Mouse (Mus musculus): ENCODE results near the gene Cbx5.

Cbx5 gene

GRCm38 (mm10) chr15:103214149-103214548 is 25.5 kb downstream of the Cbx5 start:
- no peak for DNase-seq

- peak; percentile 21 for DNase-seq
These were observed 34.5 kb downstream of the Cbx5 start for GRCm38 (mm10) chr15:103205156-103205555.

GRCm38 (mm10) chr15:103202088-103202793 is 37.4 kb downstream of the Cbx5 start:
- DNase-seq, result no peak

DNA sequence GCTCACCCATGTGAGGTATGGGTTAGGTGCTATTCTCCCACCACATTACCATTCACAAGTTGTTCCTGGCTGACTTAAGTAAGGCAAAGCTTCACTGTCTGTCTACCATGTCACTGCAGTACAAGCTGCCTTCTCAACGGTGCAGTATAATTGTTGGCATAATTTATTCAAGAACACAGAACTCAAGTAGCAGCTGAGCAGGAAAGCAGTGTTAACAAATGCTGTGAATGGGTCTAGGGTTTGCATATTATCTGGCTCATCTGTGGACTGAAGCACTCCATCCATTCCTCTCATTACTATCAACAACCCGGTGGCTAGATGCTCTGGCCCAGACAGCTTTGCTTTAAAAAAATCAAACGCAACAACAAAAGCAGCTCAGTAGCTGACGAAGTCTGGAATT is 41.8 kb downstream of the Cbx5 start:
- DNase-seq, result no peak

- DNase-seq, result no peak
These were observed 42.8 kb downstream of the Cbx5 start for GRCm38 (mm10) chr15:103196835-103197234.

GRCm38 (mm10) chr15:103193606-103194005 is 46.0 kb downstream of the Cbx5 start:
- DNase-seq, result no peak

DNA sequence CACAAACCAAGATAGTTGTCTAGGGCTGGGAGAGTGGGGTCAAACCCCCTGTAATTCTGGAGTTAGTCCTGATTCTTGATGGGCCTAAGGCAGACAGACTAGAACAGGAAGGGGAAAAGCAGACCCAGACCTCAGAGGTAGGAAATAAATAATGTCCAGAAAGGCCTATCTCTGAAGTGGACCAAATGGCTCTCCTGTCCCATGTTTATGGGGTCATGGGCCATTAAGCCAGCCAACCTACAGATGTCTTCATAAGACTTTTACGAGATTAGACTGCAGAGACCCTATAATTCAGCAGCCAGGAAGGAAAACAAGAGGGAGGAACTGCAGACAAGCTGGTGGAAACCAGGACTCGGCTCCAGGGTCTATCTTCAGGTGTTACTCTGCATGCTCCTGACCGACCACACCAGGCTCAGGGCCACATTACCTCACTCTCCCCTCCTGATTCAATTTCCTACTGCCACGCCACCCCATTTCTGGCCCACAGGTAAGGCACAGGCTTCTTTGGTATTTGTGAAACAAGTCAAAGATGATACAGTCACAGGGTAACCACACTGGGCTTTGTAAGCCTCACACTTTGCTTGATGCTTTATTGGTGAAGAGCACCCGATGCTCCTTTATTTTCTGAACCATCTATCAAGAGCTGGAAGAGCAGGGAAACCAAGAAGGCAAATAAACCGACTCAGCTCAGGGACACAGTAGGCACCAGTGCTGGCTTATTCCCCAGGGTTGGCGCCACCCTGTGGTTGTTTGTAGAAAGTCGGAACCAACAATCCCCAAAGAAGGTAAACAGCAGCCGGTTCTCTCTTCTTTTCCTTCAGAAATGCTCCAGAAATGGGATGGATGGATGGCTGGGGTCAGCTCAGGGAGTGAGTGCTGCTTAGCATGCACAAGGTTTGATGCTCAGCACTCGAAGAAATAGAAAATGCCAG is 48.8 kb downstream of the Cbx5 start:
- DNase-seq, result peak; percentile 69

GRCm38 (mm10) chr15:103190083-103190482 is 49.5 kb downstream of the Cbx5 start:
- no peak for DNase-seq

DNA sequence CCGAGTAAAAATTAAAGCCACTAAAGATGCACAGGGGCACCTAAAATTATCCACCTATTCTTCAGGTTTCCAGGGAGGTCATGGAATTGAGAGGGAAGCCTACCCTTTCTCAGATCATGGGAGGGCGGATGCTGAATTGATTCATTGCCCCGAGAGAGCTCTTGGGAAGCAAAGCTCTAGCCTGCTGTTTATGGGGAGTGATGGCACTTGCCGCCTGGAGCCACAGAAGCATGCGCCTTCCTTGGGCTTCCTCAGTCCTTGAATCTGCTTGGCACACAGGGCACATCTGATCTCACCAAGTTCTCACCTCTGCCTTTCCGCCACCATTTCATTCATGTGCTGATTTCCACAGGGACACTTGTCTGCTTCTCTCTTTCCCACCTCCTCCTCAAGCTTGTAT is 51.8 kb downstream of the Cbx5 start:
- DNase-seq, result no peak

GRCm38 (mm10) chr15:103185462-103186198 is 54.0 kb downstream of the Cbx5 start:
- DNase-seq, result peak; percentile 73

DNA sequence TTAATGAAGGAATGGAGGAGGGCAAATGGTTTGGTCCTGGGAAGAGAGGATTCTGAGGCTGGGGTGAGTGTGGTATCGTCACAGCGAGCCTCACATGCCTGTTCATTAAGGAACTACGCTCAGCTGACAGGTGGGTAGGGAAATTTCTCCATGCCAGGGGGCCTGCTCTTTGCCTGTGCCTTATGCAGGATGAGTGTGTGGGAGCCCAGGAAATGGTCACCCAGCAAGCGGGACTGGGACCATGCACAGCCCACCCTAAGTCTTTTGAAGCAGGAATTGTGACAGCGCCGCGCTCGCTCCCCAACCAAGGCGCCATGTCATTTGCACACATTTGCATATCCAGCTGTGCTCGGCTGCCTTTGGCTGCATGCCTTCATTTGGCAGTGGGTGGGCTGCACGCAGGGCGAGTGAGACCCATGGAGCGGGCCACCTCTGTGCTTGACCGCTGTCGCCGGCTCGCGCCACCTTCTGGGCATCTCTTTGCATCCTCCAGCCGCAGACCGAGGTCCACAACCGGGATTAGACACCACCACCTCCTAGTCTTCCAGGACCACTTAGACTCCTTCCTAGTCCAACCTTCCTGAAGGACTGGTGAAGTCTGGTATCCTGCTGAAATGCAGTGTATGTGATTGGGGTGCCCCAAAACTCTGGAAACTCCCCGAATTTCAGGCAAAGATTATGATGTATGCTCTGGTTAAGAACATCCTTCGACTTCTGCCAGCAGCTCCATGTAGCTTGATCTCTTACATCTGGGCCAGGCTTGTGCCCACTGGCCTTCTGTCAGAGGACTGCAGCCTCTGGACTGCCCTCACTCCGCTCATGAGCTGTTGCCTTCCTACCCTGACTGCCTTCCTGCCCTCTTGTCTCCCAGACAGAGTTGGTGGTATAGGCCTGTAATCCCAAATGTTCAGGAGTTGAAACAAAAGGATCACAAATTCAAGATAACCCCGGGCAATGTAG is 55.7 kb downstream of the Cbx5 start:
- DNase-seq, result peak; percentile 68

DNA sequence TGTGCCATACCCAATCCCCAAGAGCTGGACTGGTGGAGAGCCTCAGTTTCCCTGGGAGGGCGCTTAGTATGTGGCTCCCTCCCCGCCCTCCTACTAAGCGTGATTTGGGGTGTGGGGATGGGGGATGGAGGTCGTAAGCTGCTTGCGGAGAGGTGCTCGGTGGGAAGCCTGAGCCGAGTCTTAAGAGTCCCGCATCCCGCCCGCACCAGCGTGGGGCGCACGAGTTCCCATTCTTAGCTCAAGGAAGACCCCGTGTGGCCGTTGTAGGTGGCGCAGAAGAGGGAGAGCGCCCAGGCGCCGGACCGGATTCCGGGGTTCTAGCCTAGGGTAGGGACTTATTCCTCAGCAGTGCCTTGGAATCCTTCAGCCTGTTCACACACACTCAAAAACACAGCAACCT is 56.5 kb downstream of the Cbx5 start:
- DNase-seq, result peak; percentile 79

- DNase-seq, result peak; percentile 80
These were observed 57.3 kb downstream of the Cbx5 start for GRCm38 (mm10) chr15:103182166-103182790.

- DNase-seq, result no peak
These were observed 59.2 kb downstream of the Cbx5 start for GRCm38 (mm10) chr15:103180406-103180805.

GRCm38 (mm10) chr15:103178767-103179166 is 60.8 kb downstream of the Cbx5 start:
- DNase-seq, result no peak

DNA sequence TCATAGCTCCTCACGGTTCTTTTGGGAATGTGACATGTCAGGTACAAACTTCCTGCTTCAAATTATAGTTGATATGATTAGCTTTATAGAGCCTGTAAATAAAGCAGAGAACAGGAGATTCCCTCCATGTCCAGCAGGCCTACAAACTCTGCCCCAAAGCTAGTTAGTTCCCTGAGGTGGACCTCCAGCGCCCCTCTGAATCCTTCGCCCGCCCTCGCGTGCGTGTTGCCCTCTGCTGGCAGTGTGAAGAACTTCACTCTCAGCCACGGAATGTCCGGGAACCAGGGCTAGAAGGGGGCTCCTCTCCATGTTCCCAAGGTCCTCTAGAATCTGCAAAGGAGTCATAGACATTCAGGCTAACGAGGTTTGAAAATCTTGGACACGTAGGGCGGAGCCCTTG is 61.5 kb downstream of the Cbx5 start:
- DNase-seq, result peak; percentile 60

DNA sequence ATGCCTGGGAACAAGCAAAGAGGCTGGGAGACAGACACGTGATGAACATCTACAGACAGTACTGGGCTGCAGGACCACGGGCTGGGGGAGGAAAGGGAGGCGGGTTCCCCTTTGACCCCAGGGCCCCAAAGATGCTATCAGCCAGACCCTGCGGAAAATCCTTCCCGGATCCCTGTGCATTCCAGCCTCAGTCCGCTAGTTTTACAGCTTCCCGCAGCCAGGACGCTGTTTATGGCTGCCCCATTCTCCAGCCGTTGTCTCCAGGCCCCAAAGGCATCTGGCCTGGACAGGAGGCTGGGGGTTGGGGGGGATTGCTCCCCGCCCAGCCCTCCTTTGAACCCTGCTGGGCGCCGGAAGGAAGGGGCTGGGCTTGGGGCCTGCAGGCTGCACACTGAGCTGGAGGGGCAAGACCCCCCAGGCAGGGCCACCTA is 62.0 kb downstream of the Cbx5 start:
- DNase-seq, result no peak

DNA sequence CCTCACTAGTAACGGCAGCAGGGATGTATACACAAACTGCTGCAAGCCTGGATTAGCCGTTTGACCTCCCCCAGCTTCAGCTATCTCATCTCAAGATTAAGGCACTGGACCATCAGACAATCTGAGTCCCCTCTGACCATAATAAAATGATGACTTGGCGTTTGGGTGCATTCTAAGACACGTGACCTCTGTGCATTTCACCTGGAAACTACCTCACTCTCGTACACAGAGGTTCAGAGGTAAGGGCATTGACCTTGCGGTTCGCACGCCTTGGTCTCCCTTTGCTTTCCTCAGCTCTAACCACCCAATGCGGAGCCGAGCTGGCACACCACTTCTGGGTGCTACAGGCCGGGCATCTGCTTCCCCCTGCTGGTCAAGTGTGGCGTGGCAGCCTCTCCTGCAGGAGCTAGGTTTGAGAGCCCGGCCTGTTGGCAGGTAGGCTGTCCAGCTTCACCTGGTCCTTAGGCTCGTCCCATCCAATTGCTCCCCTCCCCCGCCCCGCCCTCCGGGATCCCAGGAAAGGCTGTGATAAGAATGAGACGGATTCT is 62.7 kb downstream of the Cbx5 start:
- peak; percentile 85 for DNase-seq

GRCm38 (mm10) chr15:103173251-103173650 is 66.4 kb downstream of the Cbx5 start:
- no peak for DNase-seq

GRCm38 (mm10) chr15:103172537-103172936 is 67.1 kb downstream of the Cbx5 start:
- DNase-seq, result peak; percentile 84

- no peak for DNase-seq
These were observed 68.3 kb downstream of the Cbx5 start for GRCm38 (mm10) chr15:103171276-103171675.
